Mouse (Mus musculus) 416B (cell line): ENCODE measurements at regions not wholly inside any gene's neighbourhood (a gene's known extent, or its start where the extent isn't known, plus 50 kb on each side); places are given as distances from the start of the nearest gene placed in this dataset.

ENCODE experiments used
- DNase-seq: peaks from one replicate; pipeline ENCODE4 v3.0.0; 2011; ENCODE audit warnings: low read depth

DNA sequence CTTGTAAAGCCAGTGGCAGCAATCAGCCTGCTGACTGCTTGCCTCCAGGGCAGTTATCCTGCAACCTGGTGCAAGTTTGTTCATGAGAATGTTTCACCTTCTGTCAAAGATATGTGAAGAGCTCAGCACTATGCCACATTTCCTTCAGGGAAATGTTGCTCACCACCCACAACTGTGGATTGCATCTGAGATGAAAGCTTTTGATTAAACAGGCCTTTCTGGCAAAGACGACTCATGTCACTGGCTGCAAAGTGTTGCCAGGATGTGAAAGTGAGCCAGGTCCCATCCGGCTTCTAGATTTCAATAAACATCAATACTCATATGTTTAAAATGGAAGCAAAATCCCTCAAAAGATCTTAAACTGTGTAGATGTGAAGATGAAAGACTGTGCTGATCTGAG lies 2121.0 kb downstream of the Gm37988 start:
- DNase-seq = no peak

DNA sequence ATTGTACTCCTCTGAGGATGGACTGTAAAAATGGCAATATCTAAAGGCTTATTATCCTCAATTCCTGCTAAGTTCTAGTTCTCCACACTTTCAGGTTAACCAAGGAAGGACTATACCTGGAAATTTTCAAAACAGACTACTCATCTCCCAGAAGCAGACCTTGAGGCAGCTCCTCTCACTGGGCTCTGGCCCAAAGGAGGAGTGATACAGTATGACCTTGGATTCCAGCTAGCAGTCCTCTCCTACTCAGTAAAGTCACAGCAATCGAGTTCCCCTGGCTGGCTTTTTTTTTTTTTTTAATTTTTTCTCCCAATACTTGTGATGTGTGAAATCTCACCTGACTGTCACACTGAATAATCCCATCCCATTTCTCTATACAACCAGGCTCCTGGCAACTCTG lies 2124.2 kb downstream of the Gm37988 start:
- no peak for DNase-seq

DNA sequence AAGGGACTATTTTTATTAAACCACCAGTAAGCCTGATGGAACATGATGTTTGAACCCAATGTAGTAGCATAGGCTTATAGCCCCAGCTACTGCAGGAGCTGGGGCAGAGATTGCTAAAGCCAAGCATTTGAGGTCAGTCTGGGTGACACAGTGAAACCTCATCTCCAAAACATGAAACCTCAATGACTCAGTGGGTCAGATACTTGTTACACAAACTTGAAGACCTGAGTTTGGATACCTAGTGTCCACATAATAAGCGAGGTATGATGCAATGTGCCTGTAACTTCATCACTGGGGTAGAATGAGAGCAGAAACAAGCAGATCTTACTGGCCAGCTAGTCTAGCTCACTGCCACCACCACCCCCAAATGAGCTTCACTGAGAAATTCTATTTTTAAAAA lies 2162.1 kb downstream of the Gm37988 start:
- peak; percentile 72 for DNase-seq

DNA sequence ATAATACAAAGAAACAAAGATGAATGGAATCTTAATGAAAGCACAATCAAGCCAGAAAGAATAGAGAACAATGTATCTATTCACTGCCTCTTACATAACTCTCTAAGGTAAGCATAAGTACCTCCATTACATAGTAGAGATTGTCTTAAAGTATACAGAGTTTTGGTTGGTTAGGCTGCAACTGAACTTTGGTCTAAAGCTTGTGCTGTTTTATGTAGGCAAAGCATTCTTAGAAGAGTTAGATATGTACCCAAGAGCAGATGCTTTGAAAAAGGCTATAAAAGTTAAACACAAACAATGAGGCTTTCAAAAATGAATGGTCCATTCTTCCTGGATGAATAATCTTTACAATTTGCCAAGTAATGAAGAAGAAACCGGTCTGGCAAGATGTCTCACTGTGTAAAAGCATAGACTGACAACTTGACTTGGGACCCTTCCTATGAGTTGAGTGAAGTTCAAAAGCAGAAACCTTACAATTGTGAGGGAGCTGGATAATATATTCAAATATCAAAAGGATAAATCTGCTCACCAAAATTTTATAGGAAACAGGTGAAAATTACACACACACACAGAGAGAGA lies 2166.1 kb downstream of the Gm37988 start:
- no peak for DNase-seq

DNA sequence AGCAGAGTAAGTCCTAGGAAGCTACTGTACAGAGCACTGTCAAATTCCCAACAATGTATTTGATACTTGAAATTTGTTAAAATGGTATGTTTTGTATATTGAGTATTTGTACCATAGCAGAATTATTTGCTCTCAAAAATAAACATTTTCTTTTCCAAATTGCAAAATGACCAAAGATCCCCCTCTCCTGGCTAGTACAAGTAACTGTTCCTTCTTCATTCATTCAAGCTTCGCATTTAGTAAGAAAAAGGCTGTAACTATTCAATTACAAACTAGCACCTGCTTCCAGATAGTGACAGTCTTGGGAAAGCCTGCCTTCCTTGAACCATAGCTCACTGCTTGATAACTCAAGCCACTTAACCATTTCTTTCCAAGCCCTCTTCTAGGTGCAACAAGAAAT lies 2171.9 kb downstream of the Gm37988 start:
- DNase-seq = no peak

DNA sequence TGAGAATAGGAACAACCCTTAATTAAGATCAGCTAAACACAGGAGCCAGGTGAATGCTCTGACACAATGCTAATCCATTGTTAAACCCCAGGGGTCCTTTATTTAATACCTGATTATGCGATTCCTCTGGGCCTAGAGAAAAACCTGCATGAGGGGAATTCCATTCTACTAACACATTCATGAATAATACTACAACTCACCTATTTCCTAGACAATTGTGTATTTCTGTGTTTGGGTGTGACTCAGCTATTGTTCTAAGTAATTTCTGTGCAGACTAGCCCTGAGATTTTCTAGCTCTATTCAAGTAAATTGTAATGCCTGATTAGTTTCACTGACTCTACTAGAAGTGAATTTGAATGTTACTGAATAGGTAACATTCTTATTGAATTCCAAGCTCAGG lies 2176.5 kb downstream of the Gm37988 start:
- no peak for DNase-seq

DNA sequence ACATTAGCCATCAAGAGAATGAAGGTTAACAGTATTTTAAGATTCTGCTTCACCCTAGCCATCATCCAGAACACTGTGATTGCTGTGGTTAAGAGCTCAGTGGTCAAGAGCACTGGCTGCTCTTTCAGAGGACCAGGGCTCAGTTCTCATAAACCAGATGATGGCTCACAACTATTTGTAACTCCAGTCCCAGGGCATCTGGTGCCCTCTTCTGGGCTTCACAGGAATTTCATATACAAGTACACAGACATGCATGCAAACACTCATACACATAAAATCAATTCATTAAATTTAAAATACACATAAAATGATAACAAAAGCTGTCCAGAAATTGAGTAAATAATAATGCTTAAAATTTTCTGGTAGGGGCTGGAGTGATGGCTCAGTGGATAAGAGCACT lies 2189.9 kb downstream of the Gm37988 start:
- peak; percentile 37 for DNase-seq

DNA sequence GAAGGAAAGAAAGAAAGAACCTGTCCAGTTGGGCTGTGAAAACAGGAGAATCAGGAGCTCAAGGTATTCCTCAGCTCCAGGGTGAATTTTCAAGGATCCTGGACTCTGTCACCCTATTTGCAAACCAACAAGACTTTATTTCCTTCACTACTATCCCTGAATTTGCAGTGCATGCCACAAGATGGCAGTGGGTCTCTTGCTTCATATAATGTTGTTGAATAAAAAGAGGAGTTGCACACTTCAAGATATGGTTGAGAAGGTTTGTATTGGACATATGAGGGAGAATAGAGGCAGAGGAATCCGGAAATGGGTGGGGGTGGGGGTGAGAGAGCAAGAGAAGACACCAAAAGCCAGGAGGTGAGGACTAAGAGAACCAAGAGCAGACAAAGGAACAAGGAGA lies 2202.5 kb downstream of the Gm37988 start:
- DNase-seq = peak; percentile 68
